Mouse (Mus musculus) midbrain, embryonic 10.5 days (tissue): ENCODE data around the gene Zdbf2. TPM values are rescaled to one million over a fixed set of nuclear protein-coding genes. Genes with fewer than 3 reads are reported as not detected.
"Not testable (repeated sequence)": the region's sequence is repeated elsewhere in the genome, so short reads cannot be mapped to it uniquely, and the experiment has no call there.

Source experiments
- DNase-seq: peaks from one replicate; pipeline ENCODE4 v3.0.0-alpha.2; 2017; ENCODE audit warnings: low spot score
- H3K27ac ChIP-seq: fragments of 300-500 bp; sonication (generic); replicated peaks from 2 replicates; pipeline ENCODE4 v1.5.1; 2016; ENCODE audit warnings: mild to moderate bottlenecking
- H3K27me3 ChIP-seq: fragments of 300-500 bp; sonication (generic); 2 replicates; pipeline ENCODE4 v1.6.1; 2016; ENCODE audit warnings: low read depth, mild to moderate bottlenecking; ENCODE audit not compliant: poor library complexity, severe bottlenecking
- H3K36me3 ChIP-seq: fragments of 300-500 bp; sonication (generic); 2 replicates; pipeline ENCODE4 v1.6.1; 2016; ENCODE audit warnings: mild to moderate bottlenecking, moderate library complexity
- H3K4me1 ChIP-seq: fragments of 300-500 bp; sonication (generic); 2 replicates; pipeline ENCODE4 v1.6.1; 2016
- H3K4me3 ChIP-seq: fragments of 300-500 bp; sonication (generic); 2 replicates; pipeline ENCODE4 v1.5.1; 2016; ENCODE audit warnings: mild to moderate bottlenecking, moderate library complexity
- H3K9me3 ChIP-seq: fragments of 300-500 bp; sonication (generic); replicated peaks from 2 replicates; pipeline ENCODE4 v1.6.1; 2016; ENCODE audit warnings: mild to moderate bottlenecking
- WGBS: fragments of 180-500 bp; shearing (Covaris S2); methylation state at CpG from one replicate; pipeline ENCODE4 v1.1.7; 2016; 5-methylcytosine and 5-hydroxymethylcytosine counted together
- microRNA-seq: library from miRNA; unstranded; fragments of <30 nt; microRNA quantifications from one replicate; pipeline ENCODE4, GENCODE M21; 2017
- polyA plus RNA-seq: library from polyadenylated mRNA; unstranded; fragments of >200 nt; fragmentation: Nextera tagmentation; extraction: Ambion mirVana; gene quantifications from 2 replicates; pipeline ENCODE4 v1.2.1, GENCODE M21; 2016

Gene Zdbf2
- polyA plus RNA-seq, 1 experiment from 2014 or later, result 19.3 TPM

DNA sequence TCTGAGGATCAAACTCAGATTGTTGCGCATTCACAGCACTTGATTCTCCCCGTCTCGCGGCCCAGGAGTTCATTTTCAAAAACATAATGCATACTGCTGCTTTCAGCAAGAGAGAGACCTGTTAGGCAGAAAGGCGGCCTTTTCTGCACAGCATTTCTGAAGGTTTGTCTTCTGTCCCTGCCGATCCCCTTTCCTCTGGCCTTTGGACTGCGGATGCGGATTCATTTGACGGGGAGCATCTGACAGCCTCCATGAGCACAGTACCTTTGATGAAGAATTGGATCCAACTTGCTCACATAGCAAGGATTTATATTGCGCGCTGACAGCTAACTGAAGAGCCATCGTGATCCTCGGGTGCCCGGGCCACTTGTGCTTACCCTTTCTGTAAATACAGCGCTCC, 6.3 kb upstream of the Zdbf2 start:
- Histone ChIP-seq H3K36me3 (no peaks in the 10 kb centered on the region), H3K4me1 (no peaks in the 10 kb centered on the region), H3K27me3 (peaks cover 100% of the 10 kb centered on the region), H3K27ac (no peak overlapping the region), H3K4me3 (no peak overlapping the region), H3K9me3 (no peaks in the 10 kb centered on the region)
- DNase-seq, result peak; percentile 30
- WGBS, result 44% methylated on average over 15 of the region's 15 CpGs

GRCm38 (mm10) chr1:63272125-63272675, 865 bp upstream of the Zdbf2 start:
- DNase-seq, result no peak
- H3K9me3 ChIP-seq, result no peaks in the 10 kb centered on the region
- no peak overlapping the region for H3K27ac ChIP-seq
- peaks cover 99% of the 10 kb centered on the region for H3K27me3 ChIP-seq
- 35% methylated on average over 8 of the region's 8 CpGs for WGBS
- peak overlapping the region; percentile 75; the same call in 1 of the 2 replicates for H3K4me3 ChIP-seq
- no peaks in the 10 kb centered on the region for H3K36me3 ChIP-seq
- peaks cover 19% of the 10 kb centered on the region for H3K4me1 ChIP-seq

DNA sequence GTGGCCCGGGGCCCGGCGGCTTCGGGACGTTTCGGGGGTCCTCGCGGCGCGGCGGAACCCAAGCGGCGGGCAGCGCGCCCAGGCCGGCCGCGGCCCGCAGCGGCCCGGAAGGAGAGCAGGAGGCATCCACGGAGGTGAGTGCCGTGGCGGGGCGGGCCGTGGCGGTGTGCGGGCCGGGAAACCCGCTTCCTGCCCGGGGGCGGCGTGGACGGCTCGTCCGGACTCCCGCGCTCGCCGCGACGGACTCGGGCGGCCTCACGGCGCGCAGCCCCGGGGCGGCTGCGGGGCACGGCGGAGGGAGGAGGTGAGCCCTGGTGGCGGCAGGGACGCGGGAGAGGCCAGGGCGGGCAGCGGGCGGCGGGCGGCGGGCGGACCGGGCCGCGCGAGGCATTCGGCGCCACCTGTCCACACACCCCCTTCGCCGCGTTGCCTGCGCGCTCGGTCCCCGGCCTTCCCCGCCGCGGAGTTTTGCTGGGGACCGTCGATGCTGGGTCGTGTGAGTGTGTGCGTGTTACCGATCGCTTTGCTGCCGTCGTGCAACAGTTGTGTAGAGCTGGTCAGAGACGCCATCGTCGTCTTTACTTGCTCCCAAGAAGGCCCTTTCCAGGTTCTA, 380 bp downstream of the Zdbf2 start:
- Histone ChIP-seq H3K4me1 (peaks cover 19% of the 10 kb centered on the region), H3K9me3 (no peaks in the 10 kb centered on the region), H3K27ac (peak overlapping the region; percentile 92), H3K4me3 (peak overlapping the region; percentile 75), H3K36me3 (no peaks in the 10 kb centered on the region), H3K27me3 (peaks cover 99% of the 10 kb centered on the region)
- peak; percentile 57 for DNase-seq
- 1% methylated on average over 75 of the region's 89 CpGs for WGBS

DNA sequence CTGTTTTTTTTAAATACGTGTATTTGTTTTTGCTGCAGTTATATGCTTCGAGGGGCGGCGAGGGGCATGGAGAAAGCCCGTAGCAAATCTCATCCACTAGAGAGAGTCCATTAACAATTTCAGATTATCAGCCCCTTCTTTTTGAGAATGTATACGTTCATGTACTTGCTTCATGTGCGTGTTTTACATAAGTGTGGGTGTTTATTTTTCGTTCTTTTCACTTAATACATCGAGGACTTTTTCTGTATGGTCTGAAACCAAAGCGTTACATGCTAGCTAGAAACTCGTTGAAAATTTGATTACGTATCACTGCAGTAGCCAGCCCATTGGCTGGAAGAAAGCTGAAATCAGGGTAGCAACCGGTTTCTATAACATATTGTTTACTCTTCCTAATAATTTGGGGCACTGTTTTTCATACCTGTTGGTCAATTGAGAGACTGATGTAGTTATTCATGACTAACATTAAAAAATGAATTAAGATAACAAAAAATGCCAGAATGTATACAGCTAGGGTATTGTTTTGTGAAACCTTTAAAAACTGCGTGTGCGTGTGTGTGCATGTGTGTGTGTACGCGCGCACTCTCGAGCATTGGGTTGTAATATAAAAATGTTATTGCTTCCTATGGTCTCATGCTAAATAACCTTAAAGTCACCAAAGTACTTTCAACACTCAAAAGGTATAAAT, 1.1 kb downstream of the Zdbf2 start:
- peaks cover 99% of the 10 kb centered on the region for H3K27me3 ChIP-seq

DNA sequence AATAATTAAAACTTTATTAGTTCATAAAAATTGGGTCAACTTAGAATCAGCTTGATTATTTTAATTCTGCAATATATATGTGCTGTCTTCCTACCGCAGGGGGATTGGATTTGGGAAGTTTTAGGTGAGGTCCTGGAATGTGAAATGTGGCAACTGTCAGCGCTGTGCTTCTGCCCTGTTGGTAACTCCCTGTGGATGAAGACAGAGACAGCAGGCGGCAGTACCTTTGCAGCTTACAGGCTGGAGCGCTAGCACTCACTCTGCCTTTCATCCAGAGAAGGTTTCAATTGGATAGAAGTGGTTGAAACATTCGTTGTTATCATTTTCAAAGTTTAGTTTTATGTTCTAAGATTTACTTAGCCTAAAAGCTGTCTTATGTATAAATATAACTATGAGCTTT, 5.0 kb downstream of the Zdbf2 start:
- peaks cover 85% of the 10 kb centered on the region for H3K27me3 ChIP-seq
- no peak overlapping the region for H3K27ac ChIP-seq
- peaks cover 2% of the 10 kb centered on the region for H3K36me3 ChIP-seq
- DNase-seq, result no peak
- 28% methylated on average over 5 of the region's 5 CpGs for WGBS
- H3K9me3 ChIP-seq, result no peaks in the 10 kb centered on the region
- H3K4me3 ChIP-seq, result no peak overlapping the region
- H3K4me1 ChIP-seq, result peaks cover 9% of the 10 kb centered on the region

More for the DNA sequence above, 1.1 kb downstream of the Zdbf2 start:
- Histone ChIP-seq H3K9me3 (no peaks in the 10 kb centered on the region), H3K36me3 (no peaks in the 10 kb centered on the region), H3K4me1 (peaks cover 19% of the 10 kb centered on the region), H3K27ac (peak overlapping the region; percentile 92), H3K4me3 (peak overlapping the region; percentile 75)
- DNase-seq, result no peak
- WGBS, result 10% methylated on average over 19 of the region's 19 CpGs

GRCm38 (mm10) chr1:63293965-63294364, 20.9 kb downstream of the Zdbf2 start:
- no peaks in the 10 kb centered on the region for H3K27me3 ChIP-seq
- no peak overlapping the region for H3K27ac ChIP-seq
- no peak for DNase-seq
- H3K36me3 ChIP-seq, result peaks cover 11% of the 10 kb centered on the region; the same call in 1 of the 2 replicates
- peaks cover 10% of the 10 kb centered on the region for H3K4me1 ChIP-seq
- WGBS, result 32% methylated on average over 7 of the region's 7 CpGs
- H3K4me3 ChIP-seq, result no peak overlapping the region
- no peaks in the 10 kb centered on the region for H3K9me3 ChIP-seq

DNA sequence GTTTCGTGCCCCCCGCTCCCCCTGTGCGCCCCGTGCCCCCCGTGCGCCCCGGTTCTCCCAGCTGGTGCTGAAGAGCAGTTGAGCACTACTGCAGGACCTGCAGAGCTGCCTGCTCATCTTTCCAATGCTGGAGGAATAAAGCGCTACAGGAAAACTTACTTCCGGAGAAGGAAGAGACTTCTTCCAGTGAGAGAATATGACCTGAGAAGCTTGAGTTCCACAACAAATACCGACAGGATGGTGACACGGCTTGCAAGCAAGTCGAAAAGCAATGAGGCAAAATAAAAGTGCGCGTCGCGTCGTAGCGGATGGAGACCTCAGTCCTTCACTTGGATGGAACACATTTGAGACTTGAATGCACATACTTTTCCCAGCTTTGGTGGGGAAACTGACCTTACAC, 36.6 kb downstream of the Zdbf2 start:
- peaks cover 6% of the 10 kb centered on the region for H3K4me1 ChIP-seq
- H3K27ac ChIP-seq, result no peak overlapping the region
- peak; percentile 31 for DNase-seq
- H3K4me3 ChIP-seq, result peak overlapping the region; percentile 51
- no peaks in the 10 kb centered on the region for H3K9me3 ChIP-seq
- 43% methylated on average over 18 of the region's 18 CpGs for WGBS
- peaks cover 46% of the 10 kb centered on the region for H3K27me3 ChIP-seq
- peaks cover 50% of the 10 kb centered on the region for H3K36me3 ChIP-seq

DNA sequence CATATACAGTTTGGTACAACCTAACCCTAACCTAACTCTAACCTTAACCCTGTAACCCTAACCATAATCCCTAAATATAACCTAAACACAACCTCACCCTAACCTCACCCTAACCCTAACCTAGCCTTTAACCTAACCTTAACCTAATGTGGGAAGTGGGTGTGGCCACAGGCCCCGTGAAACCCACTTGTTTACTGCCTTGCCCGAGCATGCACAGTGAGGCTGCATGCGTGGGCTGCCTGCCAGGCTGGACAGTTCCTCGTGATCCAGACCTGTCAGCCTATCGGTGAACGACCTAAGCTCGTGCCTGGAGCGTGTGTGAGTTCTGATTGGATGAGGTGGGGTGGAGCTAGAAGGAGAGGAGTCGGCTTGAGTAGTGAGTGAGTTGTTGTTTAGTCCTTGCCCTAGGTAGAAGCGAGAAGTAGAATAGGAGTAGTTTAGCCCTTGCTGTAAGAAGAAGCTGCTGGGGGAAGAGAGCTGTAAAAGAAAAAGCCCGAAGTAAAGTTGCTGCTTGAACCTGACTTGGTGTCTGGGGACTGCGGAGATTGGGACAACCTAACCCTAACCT, 50.6 kb downstream of the Zdbf2 start:
- H3K27me3 ChIP-seq, H3K9me3 ChIP-seq, H3K36me3 ChIP-seq, H3K4me1 ChIP-seq, DNase-seq, H3K27ac ChIP-seq, H3K4me3 ChIP-seq: not testable (repeated sequence)
- WGBS, result 65% methylated on average over 12 of the region's 12 CpGs

Small RNA genes lying within 50 kb of the gene (microRNA-seq; reads per million reads assigned to microRNA genes)
- 1.5 reads per million for gene Gm24513

Other genes starting within 250 kb of the Zdbf2 start
- gene Ino80d, start 158.6 kb upstream of the Zdbf2 start, polyA plus RNA-seq, result 9.8 and 10.9 TPM in 2 replicates
- 538 and 588 TPM in 2 replicates for gene Eef1b2, start 96.4 kb upstream of the Zdbf2 start, polyA plus RNA-seq
- 142 and 148 TPM in 2 replicates for gene Ndufs1, start 96.4 kb upstream of the Zdbf2 start, polyA plus RNA-seq
- 0.25 and 0.30 TPM in 2 replicates for gene Gpr1, start 58.7 kb upstream of the Zdbf2 start, polyA plus RNA-seq
- gene Adam23, start 172.6 kb downstream of the Zdbf2 start, polyA plus RNA-seq, result 4.2 and 5.9 TPM in 2 replicates